Mouse (Mus musculus) forebrain, embryonic 12.5 days (tissue): Measurements from ENCODE around the gene Arl8b. TPM values are rescaled to one million over a fixed set of nuclear protein-coding genes. Genes with fewer than 3 reads are reported as not detected.

ENCODE experiments used
- ATAC-seq: fragments of 200-750 bp; cut with Nextera tagmentation; 2 replicates; pipeline ENCODE4 v1.8.0; 2017; ENCODE audit warnings: moderate TSS enrichment; ENCODE audit not compliant: low FRiP score
- H3K27ac ChIP-seq: fragments of 300-500 bp; sonication (generic); 2 replicates; pipeline ENCODE4 v1.5.1; 2016; ENCODE audit warnings: mild to moderate bottlenecking
- H3K27me3 ChIP-seq: fragments of 300-500 bp; sonication (generic); 2 replicates; pipeline ENCODE4 v1.6.1; 2016; ENCODE audit warnings: mild to moderate bottlenecking
- H3K36me3 ChIP-seq: fragments of 300-500 bp; sonication (generic); replicated peaks from 2 replicates; pipeline ENCODE4 v1.6.1; 2016; ENCODE audit warnings: mild to moderate bottlenecking
- H3K4me1 ChIP-seq: fragments of 300-500 bp; sonication (generic); 2 replicates; pipeline ENCODE4 v1.6.1; 2016
- H3K4me2 ChIP-seq: fragments of 300-500 bp; sonication (generic); 2 replicates; pipeline ENCODE4 v1.6.1; 2016; ENCODE audit warnings: mild to moderate bottlenecking, moderate library complexity
- H3K4me3 ChIP-seq: fragments of 300-500 bp; sonication (generic); replicated peaks from 2 replicates; pipeline ENCODE4 v1.5.1; 2016; ENCODE audit warnings: mild to moderate bottlenecking
- H3K9ac ChIP-seq: fragments of 300-500 bp; sonication (generic); 2 replicates; pipeline ENCODE4 v1.6.1; 2016; ENCODE audit warnings: mild to moderate bottlenecking
- H3K9me3 ChIP-seq: fragments of 300-500 bp; sonication (generic); 2 replicates; pipeline ENCODE4 v1.6.1; 2016
- WGBS: fragments of 180-500 bp; shearing (Covaris S2); methylation state at CpG from one replicate; pipeline ENCODE4 v1.1.7; 2016; 5-methylcytosine and 5-hydroxymethylcytosine counted together
- polyA plus RNA-seq: library from polyadenylated mRNA; unstranded; fragments of >200 nt; fragmentation: Nextera tagmentation; extraction: Ambion mirVana; gene quantifications from 2 replicates; pipeline ENCODE4 v1.2.1, GENCODE M21; 2016

Gene Arl8b
- polyA plus RNA-seq, 1 experiment from 2014 or later = 81.8 TPM

GRCm38 (mm10) chr6:108795912-108796311, 13.0 kb downstream of the Arl8b start:
- Histone ChIP-seq H3K9ac (no peak overlapping the region), H3K36me3 (no peaks in the 10 kb centered on the region), H3K4me3 (no peak overlapping the region), H3K27ac (no peak overlapping the region), H3K9me3 (no peaks in the 10 kb centered on the region), H3K4me1 (peaks cover 6% of the 10 kb centered on the region), H3K4me2 (no peak overlapping the region), H3K27me3 (no peaks in the 10 kb centered on the region)
- WGBS = 86% methylated on average over 1 of the region's 1 CpGs
- no peak for ATAC-seq

- no peak overlapping the region for H3K4me2 ChIP-seq
- no peak overlapping the region for H3K9ac ChIP-seq
- peaks cover 6% of the 10 kb centered on the region for H3K4me1 ChIP-seq
- WGBS = 53% methylated on average over 2 of the region's 2 CpGs
- H3K36me3 ChIP-seq = no peaks in the 10 kb centered on the region
- H3K27ac ChIP-seq = no peak overlapping the region
- no peak overlapping the region for H3K4me3 ChIP-seq
- no peaks in the 10 kb centered on the region for H3K9me3 ChIP-seq
- H3K27me3 ChIP-seq = no peaks in the 10 kb centered on the region
- no peak; the same call in 1 of the 2 replicates for ATAC-seq
Observed at GRCm38 (mm10) chr6:108796706-108797105, 13.8 kb downstream of the Arl8b start.

GRCm38 (mm10) chr6:108805194-108805593, 22.3 kb downstream of the Arl8b start:
- no peak overlapping the region for H3K4me3 ChIP-seq
- peaks cover 4% of the 10 kb centered on the region for H3K4me1 ChIP-seq
- H3K9me3 ChIP-seq = no peaks in the 10 kb centered on the region
- no peaks in the 10 kb centered on the region for H3K27me3 ChIP-seq
- peak overlapping the region; percentile 53; the same call in 1 of the 2 replicates for H3K27ac ChIP-seq
- no peak overlapping the region for H3K9ac ChIP-seq
- WGBS = 46% methylated on average over 1 of the region's 1 CpGs
- no peaks in the 10 kb centered on the region for H3K36me3 ChIP-seq
- no peak for ATAC-seq
- H3K4me2 ChIP-seq = no peak overlapping the region

- no peak for ATAC-seq
- Histone ChIP-seq H3K9me3 (no peaks in the 10 kb centered on the region), H3K4me3 (no peak overlapping the region), H3K27me3 (no peaks in the 10 kb centered on the region), H3K9ac (no peak overlapping the region), H3K4me1 (peaks cover 4% of the 10 kb centered on the region), H3K36me3 (no peaks in the 10 kb centered on the region), H3K4me2 (no peak overlapping the region), H3K27ac (no peak overlapping the region)
- 87% methylated on average over 7 of the region's 7 CpGs for WGBS
Observed at GRCm38 (mm10) chr6:108805871-108806270, 23.0 kb downstream of the Arl8b start.

GRCm38 (mm10) chr6:108807446-108807845, 24.5 kb downstream of the Arl8b start:
- H3K27me3 ChIP-seq = no peaks in the 10 kb centered on the region
- H3K36me3 ChIP-seq = no peaks in the 10 kb centered on the region
- ATAC-seq = no peak
- no peak overlapping the region for H3K4me3 ChIP-seq
- 66% methylated on average over 3 of the region's 3 CpGs for WGBS
- no peak overlapping the region for H3K4me2 ChIP-seq
- H3K9me3 ChIP-seq = no peaks in the 10 kb centered on the region
- no peak overlapping the region for H3K9ac ChIP-seq
- peaks cover 4% of the 10 kb centered on the region for H3K4me1 ChIP-seq
- H3K27ac ChIP-seq = no peak overlapping the region

- Histone ChIP-seq H3K36me3 (no peaks in the 10 kb centered on the region), H3K27me3 (no peaks in the 10 kb centered on the region), H3K27ac (no peak overlapping the region), H3K9ac (no peak overlapping the region), H3K4me1 (peaks cover 4% of the 10 kb centered on the region), H3K4me2 (no peak overlapping the region), H3K9me3 (no peaks in the 10 kb centered on the region), H3K4me3 (no peak overlapping the region)
- 92% methylated on average over 1 of the region's 1 CpGs for WGBS
- no peak for ATAC-seq
Observed at GRCm38 (mm10) chr6:108808786-108809185, 25.9 kb downstream of the Arl8b start.

GRCm38 (mm10) chr6:108810237-108810636, 27.3 kb downstream of the Arl8b start:
- peaks cover 5% of the 10 kb centered on the region; the same call in 1 of the 2 replicates for H3K36me3 ChIP-seq
- no peak overlapping the region for H3K4me2 ChIP-seq
- H3K9ac ChIP-seq = no peak overlapping the region
- peaks cover under 1% of the 10 kb centered on the region; the same call in 1 of the 2 replicates for H3K4me1 ChIP-seq
- no peak overlapping the region for H3K27ac ChIP-seq
- H3K27me3 ChIP-seq = no peaks in the 10 kb centered on the region
- no peak for ATAC-seq
- no peak overlapping the region for H3K4me3 ChIP-seq
- 64% methylated on average over 10 of the region's 10 CpGs for WGBS
- H3K9me3 ChIP-seq = no peaks in the 10 kb centered on the region

GRCm38 (mm10) chr6:108812134-108812533, 29.2 kb downstream of the Arl8b start:
- Histone ChIP-seq H3K9me3 (no peaks in the 10 kb centered on the region), H3K9ac (no peak overlapping the region), H3K4me3 (no peak overlapping the region), H3K4me1 (no peaks in the 10 kb centered on the region), H3K4me2 (no peak overlapping the region), H3K36me3 (peaks cover 9% of the 10 kb centered on the region), H3K27me3 (no peaks in the 10 kb centered on the region), H3K27ac (no peak overlapping the region)
- 88% methylated on average over 2 of the region's 2 CpGs for WGBS
- ATAC-seq = no peak

- no peak for ATAC-seq
- Histone ChIP-seq H3K4me1 (no peaks in the 10 kb centered on the region), H3K4me3 (no peak overlapping the region), H3K9ac (no peak overlapping the region), H3K4me2 (no peak overlapping the region), H3K27me3 (no peaks in the 10 kb centered on the region), H3K27ac (no peak overlapping the region), H3K36me3 (peaks cover 46% of the 10 kb centered on the region), H3K9me3 (no peaks in the 10 kb centered on the region)
- WGBS = 77% methylated on average over 4 of the region's 4 CpGs
Observed at GRCm38 (mm10) chr6:108817510-108817909, 34.6 kb downstream of the Arl8b start.

GRCm38 (mm10) chr6:108824816-108825545, 42.1 kb downstream of the Arl8b start:
- ATAC-seq = no peak
- Histone ChIP-seq H3K9ac (no peak overlapping the region), H3K27me3 (no peaks in the 10 kb centered on the region), H3K9me3 (no peaks in the 10 kb centered on the region), H3K4me1 (peaks cover 12% of the 10 kb centered on the region), H3K4me3 (no peak overlapping the region), H3K4me2 (no peak overlapping the region), H3K36me3 (peaks cover 28% of the 10 kb centered on the region), H3K27ac (no peak overlapping the region)
- 79% methylated on average over 7 of the region's 7 CpGs for whole genome bisulfite sequencing

- no peaks in the 10 kb centered on the region for H3K27me3 ChIP-seq
- no peak overlapping the region for H3K27ac ChIP-seq
- no peak overlapping the region for H3K9ac ChIP-seq
- H3K9me3 ChIP-seq = no peaks in the 10 kb centered on the region
- ATAC-seq = no peak
- peaks cover 23% of the 10 kb centered on the region for H3K36me3 ChIP-seq
- H3K4me3 ChIP-seq = no peak overlapping the region
- WGBS = 80% methylated on average over 3 of the region's 3 CpGs
- peaks cover 15% of the 10 kb centered on the region for H3K4me1 ChIP-seq
- no peak overlapping the region for H3K4me2 ChIP-seq
Observed at GRCm38 (mm10) chr6:108826070-108826469, 43.2 kb downstream of the Arl8b start.

- no peaks in the 10 kb centered on the region for H3K9me3 ChIP-seq
- H3K27me3 ChIP-seq = no peaks in the 10 kb centered on the region
- H3K27ac ChIP-seq = no peak overlapping the region
- ATAC-seq = no peak
- 17% methylated on average over 5 of the region's 5 CpGs for WGBS
- peaks cover 11% of the 10 kb centered on the region for H3K36me3 ChIP-seq
- peak overlapping the region; percentile 90 for H3K4me2 ChIP-seq
- no peak overlapping the region for H3K4me3 ChIP-seq
- H3K4me1 ChIP-seq = peaks cover 20% of the 10 kb centered on the region
- no peak overlapping the region for H3K9ac ChIP-seq
Observed at GRCm38 (mm10) chr6:108827336-108827920, 44.5 kb downstream of the Arl8b start.
